Mouse (Mus musculus) mesoderm, embryonic 11.5 days (tissue): ENCODE measurements around the gene M1ap.

Experiments
- DNase-seq: peaks from one replicate; pipeline ENCODE4 v3.0.0-alpha.2; 2012; ENCODE audit warnings: low read depth, low spot score

Gene M1ap

GRCm38 (mm10) chr6:83070311-83071219, 123.9 kb downstream of the M1ap start:
- DNase-seq: no peak

- no peak for DNase-seq
Measured at GRCm38 (mm10) chr6:83071220-83071619, 124.5 kb downstream of the M1ap start.

GRCm38 (mm10) chr6:83074979-83075378, 128.3 kb downstream of the M1ap start:
- DNase-seq: no peak

GRCm38 (mm10) chr6:83077630-83078323, 131.1 kb downstream of the M1ap start, which contains the start of gene Pcgf1:
Gene Pcgf1, plus strand, starts transcription at chr6:83077869.
- DNase-seq: no peak

GRCm38 (mm10) chr6:83078324-83078858, 131.7 kb downstream of the M1ap start:
- peak; percentile 98 for DNase-seq
